Mouse (Mus musculus) embryonic facial prominence, embryonic 12.5 days (tissue): Measurements from ENCODE around the gene Sesn1. TPM values are rescaled to one million over a fixed set of nuclear protein-coding genes. Genes with fewer than 3 reads are reported as not detected.

Experiments
- ATAC-seq: fragments of 200-750 bp; cut with Nextera tagmentation; 2 replicates; pipeline ENCODE4 v1.8.0; 2017; ENCODE audit not compliant: insufficient number of reproducible peaks, insufficient read depth, low FRiP score, low TSS enrichment
- H3K27ac ChIP-seq: fragments of 300-500 bp; sonication (generic); 2 replicates; pipeline ENCODE4 v1.5.1; 2016; ENCODE audit warnings: mild to moderate bottlenecking
- H3K27me3 ChIP-seq: fragments of 300-500 bp; sonication (generic); 2 replicates; pipeline ENCODE4 v1.6.1; 2016; ENCODE audit warnings: mild to moderate bottlenecking, moderate library complexity
- H3K36me3 ChIP-seq: fragments of 300-500 bp; sonication (generic); 2 replicates; pipeline ENCODE4 v1.6.1; 2016; ENCODE audit warnings: mild to moderate bottlenecking
- H3K4me1 ChIP-seq: fragments of 300-500 bp; sonication (generic); 2 replicates; pipeline ENCODE4 v1.6.1; 2016
- H3K4me2 ChIP-seq: fragments of 300-500 bp; sonication (generic); replicated peaks from 2 replicates; pipeline ENCODE4 v1.6.1; 2016; ENCODE audit warnings: mild to moderate bottlenecking, moderate library complexity
- H3K4me3 ChIP-seq: fragments of 300-500 bp; sonication (generic); 2 replicates; pipeline ENCODE4 v1.5.1; 2016; ENCODE audit warnings: mild to moderate bottlenecking
- H3K9ac ChIP-seq: fragments of 300-500 bp; sonication (generic); 2 replicates; pipeline ENCODE4 v1.6.1; 2016; ENCODE audit warnings: mild to moderate bottlenecking, moderate library complexity
- H3K9me3 ChIP-seq: fragments of 300-500 bp; sonication (generic); 2 replicates; pipeline ENCODE4 v1.6.1; 2016; ENCODE audit warnings: mild to moderate bottlenecking, moderate library complexity
- WGBS: fragments of 180-500 bp; shearing (Covaris S2); methylation state at CpG from one replicate; pipeline ENCODE4 v1.1.7; 2016; 5-methylcytosine and 5-hydroxymethylcytosine counted together
- polyA plus RNA-seq: library from polyadenylated mRNA; unstranded; fragments of >200 nt; fragmentation: Nextera tagmentation; extraction: Ambion mirVana; gene quantifications from 2 replicates; pipeline ENCODE4 v1.2.1, GENCODE M21; 2016

Sesn1 gene
- polyA plus RNA-seq, 1 experiment from 2014 or later, result 42.3 TPM

GRCm38 (mm10) chr10:41893433-41894411 lies 84.0 kb downstream of the Sesn1 start:
- 41% methylated on average over 4 of the region's 4 CpGs for WGBS
- H3K4me2 ChIP-seq, result no peak overlapping the region

GRCm38 (mm10) chr10:41896425-41896824 lies 86.7 kb downstream of the Sesn1 start:
- no peak overlapping the region for H3K9ac ChIP-seq
- H3K36me3 ChIP-seq, result peaks cover 16% of the 10 kb centered on the region
- ATAC-seq, result no peak
- H3K4me3 ChIP-seq, result no peak overlapping the region
- H3K4me1 ChIP-seq, result peaks cover 16% of the 10 kb centered on the region; the same call in 1 of the 2 replicates
- no peaks in the 10 kb centered on the region for H3K27me3 ChIP-seq
- H3K4me2 ChIP-seq, result no peak overlapping the region
- no peak overlapping the region for H3K27ac ChIP-seq
- no peaks in the 10 kb centered on the region for H3K9me3 ChIP-seq

More at GRCm38 (mm10) chr10:41893433-41894411, 84.0 kb downstream of the Sesn1 start:
- Histone ChIP-seq H3K9ac (no peak overlapping the region), H3K27me3 (no peaks in the 10 kb centered on the region), H3K9me3 (no peaks in the 10 kb centered on the region), H3K4me3 (no peak overlapping the region), H3K27ac (peak overlapping the region; percentile 51; the same call in 1 of the 2 replicates), H3K36me3 (peaks cover 7% of the 10 kb centered on the region), H3K4me1 (peaks cover 16% of the 10 kb centered on the region; the same call in 1 of the 2 replicates)
- no peak for ATAC-seq

GRCm38 (mm10) chr10:41896865-41897264 lies 87.1 kb downstream of the Sesn1 start:
- 84% methylated on average over 2 of the region's 2 CpGs for WGBS
- no peak for ATAC-seq
- no peaks in the 10 kb centered on the region for H3K27me3 ChIP-seq
- H3K9ac ChIP-seq, result no peak overlapping the region
- H3K36me3 ChIP-seq, result peaks cover 16% of the 10 kb centered on the region
- H3K27ac ChIP-seq, result no peak overlapping the region
- H3K9me3 ChIP-seq, result no peaks in the 10 kb centered on the region
- no peak overlapping the region for H3K4me2 ChIP-seq
- peaks cover 16% of the 10 kb centered on the region; the same call in 1 of the 2 replicates for H3K4me1 ChIP-seq
- no peak overlapping the region for H3K4me3 ChIP-seq

- Histone ChIP-seq H3K9me3 (no peaks in the 10 kb centered on the region), H3K36me3 (peaks cover 36% of the 10 kb centered on the region), H3K4me3 (no peak overlapping the region), H3K27ac (no peak overlapping the region), H3K4me1 (no peaks in the 10 kb centered on the region), H3K9ac (no peak overlapping the region), H3K27me3 (no peaks in the 10 kb centered on the region), H3K4me2 (no peak overlapping the region)
- 92% methylated on average over 8 of the region's 8 CpGs for WGBS
- no peak for ATAC-seq
These were observed 91.7 kb downstream of the Sesn1 start for GRCm38 (mm10) chr10:41901456-41901855.

GRCm38 (mm10) chr10:41901864-41902263 lies 92.1 kb downstream of the Sesn1 start:
- WGBS, result 88% methylated on average over 6 of the region's 6 CpGs
- no peak for ATAC-seq
- H3K4me3 ChIP-seq, result no peak overlapping the region
- no peaks in the 10 kb centered on the region for H3K4me1 ChIP-seq
- peaks cover 40% of the 10 kb centered on the region for H3K36me3 ChIP-seq
- no peaks in the 10 kb centered on the region for H3K27me3 ChIP-seq
- H3K9ac ChIP-seq, result no peak overlapping the region
- H3K4me2 ChIP-seq, result no peak overlapping the region
- no peaks in the 10 kb centered on the region for H3K9me3 ChIP-seq
- no peak overlapping the region for H3K27ac ChIP-seq

- no peak overlapping the region for H3K27ac ChIP-seq
- peaks cover 39% of the 10 kb centered on the region for H3K36me3 ChIP-seq
- ATAC-seq, result no peak
- H3K4me3 ChIP-seq, result no peak overlapping the region
- no peaks in the 10 kb centered on the region for H3K9me3 ChIP-seq
- no peak overlapping the region for H3K9ac ChIP-seq
- no peaks in the 10 kb centered on the region for H3K27me3 ChIP-seq
- WGBS, result 91% methylated on average over 11 of the region's 11 CpGs
- no peaks in the 10 kb centered on the region for H3K4me1 ChIP-seq
- H3K4me2 ChIP-seq, result no peak overlapping the region
These were observed 97.7 kb downstream of the Sesn1 start for GRCm38 (mm10) chr10:41907473-41907872.

GRCm38 (mm10) chr10:41907950-41908349 lies 98.2 kb downstream of the Sesn1 start:
- Histone ChIP-seq H3K4me2 (no peak overlapping the region), H3K4me1 (no peaks in the 10 kb centered on the region), H3K4me3 (no peak overlapping the region), H3K36me3 (peaks cover 39% of the 10 kb centered on the region), H3K9ac (no peak overlapping the region), H3K9me3 (no peaks in the 10 kb centered on the region), H3K27ac (no peak overlapping the region), H3K27me3 (no peaks in the 10 kb centered on the region)
- 88% methylated on average over 4 of the region's 4 CpGs for WGBS
- ATAC-seq, result no peak

- Histone ChIP-seq H3K27me3 (no peaks in the 10 kb centered on the region), H3K4me3 (no peak overlapping the region), H3K9ac (no peak overlapping the region), H3K4me2 (no peak overlapping the region), H3K27ac (no peak overlapping the region), H3K9me3 (no peaks in the 10 kb centered on the region), H3K4me1 (no peaks in the 10 kb centered on the region), H3K36me3 (peaks cover 39% of the 10 kb centered on the region)
- ATAC-seq, result no peak
- WGBS, result 72% methylated on average over 6 of the region's 6 CpGs
These were observed 99.2 kb downstream of the Sesn1 start for GRCm38 (mm10) chr10:41908899-41909298.

- H3K4me2 ChIP-seq, result no peak overlapping the region
- H3K9me3 ChIP-seq, result no peaks in the 10 kb centered on the region
- H3K27me3 ChIP-seq, result no peaks in the 10 kb centered on the region
- no peak overlapping the region for H3K27ac ChIP-seq
- 85% methylated on average over 8 of the region's 8 CpGs for WGBS
- no peaks in the 10 kb centered on the region for H3K4me1 ChIP-seq
- no peak overlapping the region for H3K4me3 ChIP-seq
- H3K36me3 ChIP-seq, result peaks cover 9% of the 10 kb centered on the region
- no peak for ATAC-seq
- H3K9ac ChIP-seq, result no peak overlapping the region
These were observed 102.7 kb downstream of the Sesn1 start for GRCm38 (mm10) chr10:41912290-41912994.

GRCm38 (mm10) chr10:41926726-41927125 lies 117.0 kb downstream of the Sesn1 start:
- Histone ChIP-seq H3K4me1 (0 out of 2 replicates have a peak, but pooled peaks cover 2% of the 10 kb centered on the region), H3K4me3 (no peak overlapping the region), H3K9me3 (no peaks in the 10 kb centered on the region), H3K27ac (no peak overlapping the region), H3K36me3 (no peaks in the 10 kb centered on the region), H3K9ac (no peak overlapping the region), H3K4me2 (no peak overlapping the region), H3K27me3 (no peaks in the 10 kb centered on the region)
- ATAC-seq, result no peak
- WGBS, result 84% methylated on average over 14 of the region's 14 CpGs

- H3K9me3 ChIP-seq, result no peaks in the 10 kb centered on the region
- peaks cover 18% of the 10 kb centered on the region for H3K4me1 ChIP-seq
- no peak for ATAC-seq
- 52% methylated on average over 4 of the region's 4 CpGs for WGBS
- H3K4me3 ChIP-seq, result no peak overlapping the region
- no peaks in the 10 kb centered on the region for H3K36me3 ChIP-seq
- no peak overlapping the region for H3K27ac ChIP-seq
- H3K9ac ChIP-seq, result no peak overlapping the region
- no peak overlapping the region for H3K4me2 ChIP-seq
- H3K27me3 ChIP-seq, result no peaks in the 10 kb centered on the region
These were observed 121.2 kb downstream of the Sesn1 start for GRCm38 (mm10) chr10:41930966-41931365.

DNA sequence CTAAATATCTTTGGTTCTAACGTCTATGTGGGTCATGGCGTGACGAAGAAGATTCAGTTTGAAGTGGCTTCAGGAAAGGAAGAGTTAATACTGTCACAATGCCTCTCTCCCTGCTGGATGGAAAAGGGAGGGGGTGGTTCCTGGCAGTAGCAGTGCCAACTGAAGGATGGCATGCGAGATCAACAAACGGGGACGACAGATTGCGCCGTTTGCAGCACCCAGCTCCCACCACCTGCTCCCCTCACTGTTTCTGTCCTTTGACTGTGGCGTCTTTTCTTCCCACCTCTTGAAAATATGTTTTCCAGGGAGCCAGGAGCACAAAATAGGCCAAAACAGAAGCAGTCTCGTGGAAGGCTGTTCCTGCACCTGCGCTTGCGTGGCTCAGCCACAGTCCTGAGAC lies 122.2 kb downstream of the Sesn1 start:
- Histone ChIP-seq H3K27ac (no peak overlapping the region), H3K4me1 (peaks cover 21% of the 10 kb centered on the region), H3K9me3 (no peaks in the 10 kb centered on the region), H3K9ac (no peak overlapping the region), H3K27me3 (no peaks in the 10 kb centered on the region), H3K4me3 (no peak overlapping the region), H3K36me3 (no peaks in the 10 kb centered on the region), H3K4me2 (no peak overlapping the region)
- no peak for ATAC-seq
- WGBS, result 85% methylated on average over 12 of the region's 12 CpGs
